Mouse (Mus musculus) heart, embryonic 14.5 days (tissue): ENCODE results near the gene Bcl7b. TPM values are rescaled to one million over a fixed set of nuclear protein-coding genes. Genes with fewer than 3 reads are reported as not detected.

Source experiments
- ATAC-seq: fragments of 200-750 bp; cut with Nextera tagmentation; 2 replicates; pipeline ENCODE4 v1.8.0; 2017; ENCODE audit warnings: low read depth, moderate TSS enrichment; ENCODE audit not compliant: insufficient number of reproducible peaks, insufficient read depth, low FRiP score
- H3K27ac ChIP-seq, 2 experiments: fragments of 200-500 bp in 1 of 2; fragments of 300-500 bp in 1 of 2; sonication (generic) in 1 of 2; replicated peaks in 1 of 2; 2 replicates each; pipeline ENCODE4 v1.5.1; 2012 to 2014; ENCODE audit warnings: low read depth in 2 of 2, low read length in 2 of 2, control low read depth in 1 of 2, mild to moderate bottlenecking in 1 of 2, mixed read lengths in 1 of 2; ENCODE audit not compliant: control insufficient read depth in 1 of 2, insufficient read depth in 1 of 2
- H3K27me3 ChIP-seq: fragments of 300-500 bp; sonication (generic); 2 replicates; pipeline ENCODE4 v1.6.1; 2014; ENCODE audit warnings: mild to moderate bottlenecking, low read length, control low read depth; ENCODE audit not compliant: control insufficient read depth, insufficient read depth
- H3K36me3 ChIP-seq: fragments of 300-500 bp; sonication (generic); 2 replicates; pipeline ENCODE4 v1.6.1; 2014; ENCODE audit warnings: mild to moderate bottlenecking, control low read depth, low read length, mixed read lengths; ENCODE audit not compliant: control insufficient read depth, insufficient read depth
- H3K4me1 ChIP-seq, 2 experiments: fragments of 200-500 bp in 1 of 2; fragments of 300-500 bp in 1 of 2; sonication (generic) in 1 of 2; 2 replicates each; pipeline ENCODE4 v1.6.1; 2012 to 2014; ENCODE audit warnings: low read length in 2 of 2, control low read depth in 1 of 2, mixed read lengths in 1 of 2; ENCODE audit not compliant: control insufficient read depth in 2 of 2, insufficient read depth in 2 of 2
- H3K4me2 ChIP-seq: fragments of 300-500 bp; sonication (generic); 2 replicates; pipeline ENCODE4 v1.6.1; 2014; ENCODE audit warnings: mild to moderate bottlenecking, low read length
- H3K4me3 ChIP-seq, 2 experiments: fragments of 200-500 bp in 1 of 2; fragments of 300-500 bp in 1 of 2; sonication (generic) in 1 of 2; 2 replicates each; pipeline ENCODE4 v1.5.1; 2012 to 2014; ENCODE audit warnings: low read length in 2 of 2, mild to moderate bottlenecking in 2 of 2, control low read depth in 1 of 2, low read depth in 1 of 2, moderate library complexity in 1 of 2; ENCODE audit not compliant: control insufficient read depth in 1 of 2, insufficient read depth in 1 of 2
- H3K9ac ChIP-seq: fragments of 300-500 bp; sonication (generic); 2 replicates; pipeline ENCODE4 v1.6.1; 2014; ENCODE audit warnings: mild to moderate bottlenecking, low read length
- H3K9me3 ChIP-seq: fragments of 300-500 bp; sonication (generic); 2 replicates; pipeline ENCODE4 v1.6.1; 2016; ENCODE audit warnings: low read length, control low read depth; ENCODE audit not compliant: control insufficient read depth
- WGBS: fragments of 180-500 bp; shearing (Covaris S2); extraction: QIAGEN DNeasy Blood & Tissue Kit; methylation state at CpG from one replicate; pipeline ENCODE4 v1.1.7; 2014; 5-methylcytosine and 5-hydroxymethylcytosine counted together
- polyA plus RNA-seq: library from polyadenylated mRNA; unstranded; fragments of >200 nt; fragmentation: Nextera tagmentation; extraction: Ambion mirVana; gene quantifications from 2 replicates; pipeline ENCODE4 v1.2.1, GENCODE M21; 2014

Bcl7b gene
- polyA plus RNA-seq, 1 experiment from 2014 or later = 41.4 TPM

DNA sequence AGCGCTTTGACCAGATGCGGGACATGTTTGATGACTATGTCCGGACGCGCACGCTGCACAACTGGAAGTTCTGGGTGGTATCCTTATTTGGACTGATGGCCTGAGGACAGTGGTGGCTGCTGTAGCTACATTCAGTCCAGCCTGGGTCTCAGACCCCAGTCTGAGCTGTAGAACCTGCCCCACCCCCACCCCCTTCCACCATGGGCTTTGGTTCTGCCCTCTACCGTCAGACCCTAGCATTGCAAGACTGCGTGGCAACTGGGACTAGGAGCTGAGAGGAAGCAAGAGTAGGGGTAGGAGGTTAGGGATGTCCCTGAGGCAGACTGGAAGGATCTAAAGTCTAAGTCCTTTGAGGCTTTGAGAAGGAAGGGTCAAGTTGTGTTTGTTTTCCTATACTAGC is 33.5 kb upstream of the Bcl7b start:
- H3K9me3 ChIP-seq = peaks cover 7% of the 10 kb centered on the region; the same call in 1 of the 2 replicates
- H3K4me1 ChIP-seq = peaks cover 0 to 9% of the 10 kb centered on the region in 2 experiments; a peak in 3 of 4 replicates
- peaks cover 45% of the 10 kb centered on the region for H3K27me3 ChIP-seq
- no peak overlapping the region for H3K9ac ChIP-seq
- no peak overlapping the region for H3K27ac ChIP-seq
- H3K4me3 ChIP-seq = peak overlapping the region in 1 of 2 experiments; percentile 24; a peak in 1 of 4 replicates
- H3K36me3 ChIP-seq = no peaks in the 10 kb centered on the region
- no peak for ATAC-seq
- 3% methylated on average over 8 of the region's 8 CpGs for WGBS
- H3K4me2 ChIP-seq = peak overlapping the region; percentile 53

DNA sequence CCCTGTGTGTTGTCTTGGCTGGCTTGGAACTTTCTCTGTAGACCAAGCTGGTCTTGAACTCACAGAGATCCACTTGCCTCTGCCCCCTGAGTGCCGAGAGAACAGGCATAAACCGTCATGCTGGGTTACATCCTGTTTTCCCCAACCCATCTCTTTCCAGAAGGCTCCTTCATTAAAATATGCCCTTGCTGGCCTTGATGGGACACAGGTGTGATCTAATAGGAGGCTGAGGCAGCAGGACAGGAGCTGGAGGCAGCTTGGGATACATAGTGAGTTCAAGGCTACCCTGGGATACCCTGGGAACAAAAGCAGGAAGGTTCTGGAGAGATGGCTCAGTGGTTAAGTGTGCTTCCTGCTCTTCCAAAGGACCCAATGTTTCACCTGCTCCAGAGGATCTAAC is 28.2 kb upstream of the Bcl7b start:
- no peak overlapping the region for H3K4me2 ChIP-seq
- ATAC-seq = no peak
- H3K9ac ChIP-seq = no peak overlapping the region
- H3K9me3 ChIP-seq = peaks cover 7% of the 10 kb centered on the region; the same call in 1 of the 2 replicates
- WGBS = 65% methylated on average over 2 of the region's 2 CpGs
- no peaks in the 10 kb centered on the region for H3K36me3 ChIP-seq
- H3K4me1 ChIP-seq = no peaks in the 10 kb centered on the region
- no peak overlapping the region for H3K27ac ChIP-seq
- no peak overlapping the region for H3K4me3 ChIP-seq
- peaks cover 10% of the 10 kb centered on the region; the same call in 1 of the 2 replicates for H3K27me3 ChIP-seq

DNA sequence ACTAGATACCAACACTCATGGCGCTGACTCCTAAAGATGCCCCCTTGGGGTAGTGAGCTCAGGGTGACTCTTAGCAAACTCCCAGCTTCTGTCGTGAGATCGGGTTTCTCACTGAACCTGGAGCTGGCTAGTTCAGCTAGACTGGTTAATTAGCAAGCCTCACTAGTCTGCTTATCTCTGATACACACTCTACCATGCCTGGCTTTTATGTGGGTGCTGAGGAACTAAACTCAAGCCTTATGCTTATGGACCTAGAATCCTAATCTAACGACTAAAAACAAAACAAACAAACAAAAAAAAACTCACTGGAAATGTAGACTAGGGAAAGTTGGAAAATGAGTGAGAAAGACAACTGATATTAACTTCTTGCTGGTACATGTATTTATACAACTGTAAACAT is 23.6 kb upstream of the Bcl7b start:
- no peak overlapping the region for H3K9ac ChIP-seq
- no peaks in the 10 kb centered on the region for H3K36me3 ChIP-seq
- WGBS = 48% methylated on average over 4 of the region's 4 CpGs
- no peak overlapping the region for H3K27ac ChIP-seq
- H3K4me3 ChIP-seq = no peak overlapping the region
- H3K27me3 ChIP-seq = no peaks in the 10 kb centered on the region
- H3K4me1 ChIP-seq = peaks cover 0 to 5% of the 10 kb centered on the region in 2 experiments; a peak in 2 of 4 replicates
- H3K9me3 ChIP-seq = no peaks in the 10 kb centered on the region
- no peak for ATAC-seq
- H3K4me2 ChIP-seq = no peak overlapping the region

DNA sequence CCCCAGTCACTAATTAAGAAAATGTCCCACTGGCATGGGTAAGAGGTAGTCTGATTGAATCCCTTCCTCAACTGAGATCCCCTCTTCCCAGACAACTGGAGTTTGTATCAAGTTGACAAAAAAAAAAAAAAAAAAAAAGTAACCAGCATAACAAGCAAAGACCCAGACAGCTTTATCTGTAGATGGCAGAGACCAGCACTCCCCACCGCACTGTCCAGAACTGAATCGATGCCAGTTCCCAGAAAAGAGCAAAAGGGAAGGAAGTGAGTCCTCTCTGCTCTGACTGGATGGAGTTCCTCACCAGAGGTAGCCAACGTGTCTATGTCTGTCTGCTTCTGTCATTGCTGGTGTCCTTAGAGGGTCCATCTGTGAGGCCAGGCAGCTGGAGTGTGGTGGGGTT is 22.6 kb upstream of the Bcl7b start:
- 52% methylated on average over 3 of the region's 3 CpGs for WGBS
- no peak overlapping the region for H3K4me3 ChIP-seq
- H3K9me3 ChIP-seq = no peaks in the 10 kb centered on the region
- H3K27me3 ChIP-seq = no peaks in the 10 kb centered on the region
- no peaks in the 10 kb centered on the region for H3K36me3 ChIP-seq
- ATAC-seq = no peak
- H3K9ac ChIP-seq = no peak overlapping the region
- no peak overlapping the region for H3K4me2 ChIP-seq
- H3K27ac ChIP-seq = no peak overlapping the region
- peaks cover 2 to 7% of the 10 kb centered on the region in 2 experiments for H3K4me1 ChIP-seq

DNA sequence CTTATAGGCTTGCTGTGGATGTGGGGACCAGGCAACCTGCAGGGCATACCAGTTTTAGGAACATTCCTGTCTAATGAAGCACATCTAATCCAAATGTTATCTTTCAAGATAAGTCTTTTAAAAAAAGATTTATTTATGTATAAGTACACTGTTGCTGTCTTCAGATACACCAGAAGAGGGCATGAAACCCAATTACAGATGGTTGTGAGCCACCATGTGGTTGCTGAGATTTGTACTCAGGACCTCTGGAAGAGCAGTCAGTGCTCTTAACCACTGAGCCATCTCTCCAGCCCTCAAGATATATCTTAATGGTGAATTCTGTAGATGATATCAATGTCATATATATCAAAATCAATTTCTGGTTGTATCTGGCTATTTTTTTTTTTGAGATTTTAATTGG is 22.1 kb upstream of the Bcl7b start:
- no peaks in the 10 kb centered on the region for H3K36me3 ChIP-seq
- no peak overlapping the region for H3K9ac ChIP-seq
- H3K27me3 ChIP-seq = no peaks in the 10 kb centered on the region
- peaks cover 3 to 10% of the 10 kb centered on the region in 2 experiments for H3K4me1 ChIP-seq
- ATAC-seq = no peak
- H3K4me2 ChIP-seq = no peak overlapping the region
- no peak overlapping the region for H3K4me3 ChIP-seq
- H3K27ac ChIP-seq = no peak overlapping the region
- no peaks in the 10 kb centered on the region for H3K9me3 ChIP-seq

DNA sequence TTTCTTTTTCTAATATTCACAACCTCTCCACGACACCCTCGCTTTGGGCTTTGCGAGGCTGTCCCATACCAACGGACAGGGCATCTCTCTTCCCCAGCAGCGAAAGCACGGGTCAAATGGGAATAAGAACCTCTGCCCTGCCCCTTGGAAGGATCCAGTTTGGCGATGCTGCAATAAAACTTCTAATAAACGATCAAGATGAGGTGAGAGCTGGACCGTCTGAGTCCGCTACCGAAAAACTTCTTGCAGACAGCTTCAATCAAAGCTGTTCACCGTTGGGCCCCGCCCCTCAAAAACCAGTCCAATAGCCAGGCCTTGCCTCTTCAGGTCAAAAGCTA is 19.4 kb upstream of the Bcl7b start:
- Histone ChIP-seq H3K4me1 (peaks cover 3 to 12% of the 10 kb centered on the region in 2 experiments), H3K9me3 (no peaks in the 10 kb centered on the region), H3K4me2 (peak overlapping the region; percentile 79), H3K36me3 (peaks cover 12% of the 10 kb centered on the region), H3K27ac (peak overlapping the region; percentile 91 to 97), H3K4me3 (peak overlapping the region; percentile 72 to 81), H3K9ac (peak overlapping the region; percentile 76), H3K27me3 (no peaks in the 10 kb centered on the region)
- ATAC-seq = no peak
- under 1% methylated on average over 13 of the region's 13 CpGs for WGBS

GRCm38 (mm10) chr5:135149053-135149819 is 18.8 kb upstream of the Bcl7b start, which contains the start of gene Tbl2:
Gene Tbl2 (plus strand): TSS chr5:135149657.
- Histone ChIP-seq H3K4me3 (peak within 1 kb of the TSS; percentile 72 to 81), H3K9ac (peak within 1 kb of the TSS; percentile 85), H3K27ac (peak within 1 kb of the TSS; percentile 97 to 99), H3K4me2 (peak within 1 kb of the TSS; percentile 81), H3K27me3 (no peaks in the 10 kb centered on the region), H3K9me3 (no peaks in the 10 kb centered on the region), H3K36me3 (peaks cover 18% of the 10 kb centered on the region), H3K4me1 (peaks cover 3 to 12% of the 10 kb centered on the region in 2 experiments)
- peak; percentile 99 for ATAC-seq
- under 1% methylated on average over 63 of the region's 63 CpGs for WGBS

- Histone ChIP-seq H3K4me3 (peak overlapping the region; percentile 72 to 81), H3K27me3 (no peaks in the 10 kb centered on the region), H3K27ac (peak overlapping the region; percentile 40 to 97), H3K4me2 (peak overlapping the region; percentile 81), H3K9ac (peak overlapping the region; percentile 85), H3K36me3 (peaks cover 23% of the 10 kb centered on the region), H3K4me1 (peaks cover 3 to 12% of the 10 kb centered on the region in 2 experiments), H3K9me3 (no peaks in the 10 kb centered on the region)
- no peak for ATAC-seq
- WGBS = under 1% methylated on average over 21 of the region's 23 CpGs
Observed at GRCm38 (mm10) chr5:135149820-135150178, 18.3 kb upstream of the Bcl7b start.
